Mouse (Mus musculus): ENCODE results near the gene 4930590J08Rik. TPM values are rescaled to one million over a fixed set of nuclear protein-coding genes. Genes with fewer than 3 reads are reported as not detected.

4930590J08Rik gene
- polyA plus RNA-seq, 1 experiment = 0.03 TPM

DNA sequence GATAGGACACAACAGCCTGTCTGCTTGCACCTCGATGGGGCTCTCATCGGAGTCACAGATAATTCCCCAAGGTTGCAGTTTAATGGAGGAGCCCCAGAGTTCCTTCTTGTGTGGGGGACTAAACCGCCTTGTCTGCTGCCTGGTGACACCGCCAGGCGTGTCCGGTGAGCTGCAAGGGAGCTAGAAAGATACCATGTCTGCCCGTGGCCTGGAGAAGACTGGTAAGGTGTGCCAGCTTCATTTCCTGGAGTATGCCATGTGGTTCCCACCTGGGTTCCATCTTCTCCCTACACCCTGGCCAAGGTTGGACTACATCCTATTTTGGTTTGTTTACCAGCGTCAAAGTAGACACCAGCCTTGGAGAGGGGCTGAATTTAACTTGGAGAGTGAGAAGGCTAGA, 87.5 kb downstream of the 4930590J08Rik start:
- peaks cover 62% of the 10 kb centered on the region for H3K27me3 ChIP-seq (replicated peaks)
- TF ChIP-seq FLI1 (IDR thresholded peaks at IDR 0.05; ENCODE audit: low read length) (no peak), GATA1 (IDR thresholded peaks at IDR 0.05; ENCODE audit: borderline replicate concordance, low read length) (no peak)
- peaks cover 42% of the 10 kb centered on the region for H3K4me1 ChIP-seq
- H3K4me3 ChIP-seq (replicated peaks) = no peak overlapping the region
- no peaks in the 10 kb centered on the region for H3K9me3 ChIP-seq
- H3K36me3 ChIP-seq (replicated peaks; ENCODE audit: low read length) = no peaks in the 10 kb centered on the region

- Histone ChIP-seq H3K9me3 (no peaks in the 10 kb centered on the region), H3K4me1 (peaks cover 42% of the 10 kb centered on the region), H3K36me3 (replicated peaks; ENCODE audit: low read length) (no peaks in the 10 kb centered on the region), H3K4me3 (replicated peaks) (no peak overlapping the region), H3K27me3 (replicated peaks) (peaks cover 54% of the 10 kb centered on the region)
- TF ChIP-seq GATA1 (IDR thresholded peaks at IDR 0.05; ENCODE audit: borderline replicate concordance, low read length) (no peak), FLI1 (IDR thresholded peaks at IDR 0.05; ENCODE audit: low read length) (no peak)
These were observed 90.2 kb downstream of the 4930590J08Rik start for GRCm38 (mm10) chr6:91992823-91993222.

DNA sequence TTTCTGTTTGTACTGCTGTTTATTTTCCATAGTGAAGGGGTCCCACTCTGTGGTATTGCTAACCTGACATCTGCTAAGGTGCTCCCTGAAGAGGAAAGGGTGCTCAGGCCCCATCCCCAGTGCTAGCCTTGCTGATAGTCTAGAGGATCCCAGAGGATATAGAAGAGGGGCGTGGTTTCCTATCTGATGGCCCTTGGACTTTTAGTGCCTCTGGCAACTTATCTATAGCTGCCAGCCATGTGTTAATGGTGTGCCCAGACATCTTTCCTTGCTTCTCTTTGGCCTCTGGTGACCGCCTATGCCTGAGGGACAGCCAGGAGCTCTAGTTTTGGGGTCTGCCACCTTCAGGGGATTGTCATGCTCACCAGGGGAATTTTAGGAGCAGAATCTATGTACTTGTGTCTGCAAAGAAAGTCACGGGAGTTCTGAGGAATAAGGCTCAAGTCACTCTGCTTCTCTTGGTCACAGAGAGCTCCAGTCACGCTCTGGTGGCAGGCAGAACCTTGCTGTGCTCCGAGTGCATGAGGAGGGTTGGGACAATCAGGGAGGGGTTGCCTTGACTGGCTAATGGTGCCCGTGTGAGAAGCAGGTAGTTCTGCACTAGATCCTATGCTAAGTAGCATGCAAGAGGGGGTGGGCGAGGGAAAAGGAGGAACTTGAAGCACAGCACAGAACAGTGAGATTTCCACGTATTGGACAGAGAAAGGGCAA, 91.3 kb downstream of the 4930590J08Rik start:
- H3K4me1 ChIP-seq = peaks cover 42% of the 10 kb centered on the region
- peaks cover 49% of the 10 kb centered on the region for H3K27me3 ChIP-seq (replicated peaks)
- H3K9me3 ChIP-seq = no peaks in the 10 kb centered on the region
- H3K4me3 ChIP-seq (replicated peaks) = no peak overlapping the region
- no peaks in the 10 kb centered on the region for H3K36me3 ChIP-seq (replicated peaks; ENCODE audit: low read length)
- no peak for TF ChIP-seq FLI1 (IDR thresholded peaks at IDR 0.05; ENCODE audit: low read length)
- TF ChIP-seq GATA1 (IDR thresholded peaks at IDR 0.05; ENCODE audit: borderline replicate concordance, low read length) = no peak

- H3K9me3 ChIP-seq = no peaks in the 10 kb centered on the region
- peaks cover 36% of the 10 kb centered on the region for H3K4me1 ChIP-seq
- peaks cover 51% of the 10 kb centered on the region for H3K27me3 ChIP-seq (replicated peaks)
- no peak for TF ChIP-seq GATA1 (IDR thresholded peaks at IDR 0.05; ENCODE audit: borderline replicate concordance, low read length)
- TF ChIP-seq FLI1 (IDR thresholded peaks at IDR 0.05; ENCODE audit: low read length) = no peak
- no peaks in the 10 kb centered on the region for H3K36me3 ChIP-seq (replicated peaks; ENCODE audit: low read length)
- no peak overlapping the region for H3K4me3 ChIP-seq (replicated peaks)
These were observed 93.5 kb downstream of the 4930590J08Rik start for GRCm38 (mm10) chr6:91996072-91996471.

Other genes starting within 250 kb of the 4930590J08Rik start
- gene Slc6a6, start 218.8 kb upstream of the 4930590J08Rik start, polyA plus RNA-seq (2012; ENCODE audit: insufficient read depth, low replicate concordance) = 20.6 and 27.7 TPM in 2 replicates
- gene Grip2, start 75.6 kb upstream of the 4930590J08Rik start, polyA plus RNA-seq (2012; ENCODE audit: insufficient read depth, low replicate concordance) = not detected in 2 replicates
- 2.6 and 6.0 TPM in 2 replicates for gene Ccdc174, start 24.8 kb upstream of the 4930590J08Rik start, polyA plus RNA-seq (2012; ENCODE audit: insufficient read depth, low replicate concordance)
- gene Fgd5, start 76.1 kb downstream of the 4930590J08Rik start, polyA plus RNA-seq (2012; ENCODE audit: insufficient read depth, low replicate concordance) = 0.08 and 0.28 TPM in 2 replicates
- gene Nr2c2, start 188.6 kb downstream of the 4930590J08Rik start, polyA plus RNA-seq (2012; ENCODE audit: insufficient read depth, low replicate concordance) = 0.64 and 1.1 TPM in 2 replicates